In the genomic region with DNA sequence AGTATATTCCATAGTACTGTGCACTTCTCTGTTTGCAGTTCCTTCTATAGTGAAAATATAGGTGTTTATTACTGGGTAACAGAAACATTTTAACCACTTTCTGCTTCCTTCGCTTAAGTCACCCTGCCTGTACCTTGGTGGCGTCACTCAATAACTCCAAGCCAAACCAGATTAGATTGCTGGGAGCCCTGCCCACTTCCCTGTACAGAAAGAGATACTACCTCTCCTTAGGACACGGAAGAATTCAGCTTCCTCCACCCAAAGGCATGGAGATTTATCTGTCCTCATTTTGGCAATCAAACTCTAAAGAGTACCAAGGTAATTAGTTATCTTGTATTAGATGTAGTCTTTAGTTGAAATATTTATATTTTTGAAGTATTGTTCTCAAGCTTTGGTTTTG, we compare ENCODE assay signal across 24 mouse cellular contexts. TPM values are rescaled to one million over a fixed set of nuclear protein-coding genes. Genes with fewer than 3 reads are reported as not detected.
DNase-seq lines count a peak whose midpoint lies in the region; ATAC-seq and TF ChIP-seq lines count a peak whose summit lies in the region.
"Had no signal": no experiment of that assay in that cellular context is flagged by ENCODE, and none has a peak within 500 bp of the region (broad histone marks: within the 10 kb centered on the region; RNA-seq: fewer than 3 reads in every experiment).

No protein-coding gene starts in this region.

- no peaks in the 10 kb centered on the region for H3K36me3 ChIP-seq in heart, embryonic 11.5 days (ENCODE audit: control insufficient read depth, insufficient read depth, low read length)
- peaks cover 0 to 21% of the 10 kb centered on the region in 2 experiments; a peak in 2 of 4 replicates for H3K36me3 ChIP-seq in MEL (ENCODE audit: control insufficient read depth in 1 of 2, insufficient read depth in 2 of 2, low read length in 2 of 2)
- no peaks in the 10 kb centered on the region for H3K36me3 ChIP-seq in kidney, adult 2 months (ENCODE audit: control insufficient read depth, insufficient read depth, low read length)
- H3K36me3 ChIP-seq: G1E had no signal

- no peaks in the 10 kb centered on the region for H3K9me3 ChIP-seq in heart, embryonic 11.5 days (replicated peaks; ENCODE audit: control insufficient read depth, low read length)
- no peaks in the 10 kb centered on the region for H3K9me3 ChIP-seq in MEL (replicated peaks; ENCODE audit: insufficient read depth, low read length)
- H3K9me3 ChIP-seq: G1E had no signal

- no peak for TF ChIP-seq POLR2A in MEL (IDR thresholded peaks at IDR 0.05; ENCODE audit: control insufficient read depth in 1 of 2, insufficient read depth in 1 of 2, low read depth in 1 of 2, low read length in 2 of 2, poor library complexity in 1 of 2)
- TF ChIP-seq POLR2A in kidney, adult 2 months (IDR thresholded peaks at IDR 0.05; ENCODE audit: low read depth, low read length), result no peak

- peak; percentile 46 for DNase-seq in heart, adult 11 months
- peak; percentile 67 for DNase-seq in MEL (ENCODE audit: low read depth, low spot score)
- no peak for DNase-seq in kidney, adult 2 months
- DNase-seq: adrenal gland, adult 2 months; adrenal gland, adult 8-10 months; adrenal gland, postnatal 10 days; adrenal gland, postnatal 14 days; adrenal gland, postnatal 25 days; adrenal gland, postnatal 36 days; B cell, adult 2 months; cerebellum, adult 11 months; cerebellum, adult 11-12 months; cerebellum, adult 18-20 months; cerebellum, adult 2 months had no signal

- no peak overlapping the region for H3K4me3 ChIP-seq in heart, embryonic 11.5 days (ENCODE audit: low read depth, low read length)
- H3K4me3 ChIP-seq in MEL (ENCODE audit: control insufficient read depth in 1 of 2, insufficient read depth in 1 of 2, low read depth in 2 of 2, low read length in 2 of 2), result peak overlapping the region in 1 of 2 experiments; percentile 0; a peak in 1 of 4 replicates
- no peak overlapping the region for H3K4me3 ChIP-seq in kidney, adult 2 months (ENCODE audit: insufficient read depth, low read depth, low read length)

- no peaks in the 10 kb centered on the region for H3K27me3 ChIP-seq in heart, embryonic 11.5 days (ENCODE audit: control insufficient read depth, insufficient read depth, low read length)
- H3K27me3 ChIP-seq in MEL (ENCODE audit: control insufficient read depth in 1 of 2, insufficient read depth in 2 of 2, low read length in 2 of 2), result no peaks in the 10 kb centered on the region; a peak in 1 of 4 replicates
- H3K27me3 ChIP-seq in kidney, adult 2 months (replicated peaks; ENCODE audit: control insufficient read depth, insufficient read depth, low read length), result no peaks in the 10 kb centered on the region
- H3K27me3 ChIP-seq: CH12.LX had no signal

- H3K79me2 ChIP-seq in MEL (ENCODE audit: control insufficient read depth, insufficient read depth, low read length, poor library complexity), result peaks cover 19% of the 10 kb centered on the region

- H3K9ac ChIP-seq in heart, embryonic 11.5 days (ENCODE audit: low read depth, low read length), result no peak overlapping the region
- no peak overlapping the region for H3K9ac ChIP-seq in MEL (ENCODE audit: control insufficient read depth, low read depth, low read length, poor library complexity, severe bottlenecking)

- TF ChIP-seq RAD21 in MEL (IDR thresholded peaks at IDR 0.05; ENCODE audit: low read depth, low read length), result no peak

- 39% methylated on average over 3 of the region's 3 CpGs for WGBS in heart, embryonic 11.5 days (ENCODE audit: insufficient replicate concordance)
- 82% methylated on average over 3 of the region's 3 CpGs for WGBS in kidney, adult 2 months

- H3K4me2 ChIP-seq in heart, embryonic 11.5 days, result no peak overlapping the region

- no peak overlapping the region for H3K27ac ChIP-seq in heart, embryonic 11.5 days (ENCODE audit: low read depth, low read length)
- H3K27ac ChIP-seq in MEL (ENCODE audit: control insufficient read depth, low read depth, low read length), result no peak overlapping the region
- H3K27ac ChIP-seq in kidney, adult 2 months (ENCODE audit: insufficient read depth, low read depth, low read length), result no peak overlapping the region

- no peak for TF ChIP-seq CTCF in MEL (IDR thresholded peaks at IDR 0.05 in 2 of 3, conservative IDR thresholded peaks at IDR 0.05 in 1 of 3; ENCODE audit: control insufficient read depth in 1 of 3, insufficient read depth in 1 of 3, low read depth in 2 of 3, low read length in 3 of 3, poor library complexity in 1 of 3, severe bottlenecking in 1 of 3)
- no peak for TF ChIP-seq CTCF in kidney, adult 2 months (conservative IDR thresholded peaks at IDR 0.05; ENCODE audit: insufficient read depth, insufficient read length, low read depth, low read length)

- peaks cover 6% of the 10 kb centered on the region for H3K4me1 ChIP-seq in heart, embryonic 11.5 days (ENCODE audit: control insufficient read depth, insufficient read depth, low read length)
- peaks cover 2 to 16% of the 10 kb centered on the region in 2 experiments; a peak in 3 of 4 replicates for H3K4me1 ChIP-seq in MEL (ENCODE audit: control insufficient read depth in 1 of 2, insufficient read depth in 2 of 2, low read length in 2 of 2)
- H3K4me1 ChIP-seq in kidney, adult 2 months (ENCODE audit: control insufficient read depth, insufficient read depth, low read length), result peaks cover 3% of the 10 kb centered on the region; the same call in 1 of the 2 replicates

- TF ChIP-seq EP300 in MEL (IDR thresholded peaks at IDR 0.05; ENCODE audit: low read depth in 1 of 2, low read length in 2 of 2), result no peak; a peak in 2 of 4 replicates

- no peak for ATAC-seq in heart, embryonic 11.5 days (replicated peaks; ENCODE audit: insufficient number of reproducible peaks, low FRiP score, low TSS enrichment)
- ATAC-seq: activated CD4-positive, CD25-positive, alpha-beta regulatory T cell, adult 4 months; CD4-positive, CD25-positive, alpha-beta regulatory T cell, adult 4 months; Patski had no signal

TF ChIP-seq in MEL, 35 proteins besides CTCF, POLR2A, EP300 and RAD21:
- TF ChIP-seq ELF1 (IDR thresholded peaks at IDR 0.05; ENCODE audit: low read depth, low read length), result peak; percentile 66
- peak; percentile 59 for TF ChIP-seq GATA1 (IDR thresholded peaks at IDR 0.05; ENCODE audit: low read depth, low read length)
- peak; percentile 73 for TF ChIP-seq ETS1 (IDR thresholded peaks at IDR 0.05; ENCODE audit: low read depth, low read length)
- TF ChIP-seq SMC3 (IDR thresholded peaks at IDR 0.05; ENCODE audit: low read depth, low read length), result no peak

RNA-seq across cellular contexts. Expression of gene Myef2, which starts 3.3 kb away (rescaled TPM):
- 88.8 and 90.4 TPM in 2 replicates for polyA plus RNA-seq in heart, embryonic 11.5 days (2014; fragmentation: Nextera tagmentation; extraction: Ambion mirVana)
- 38.6 and 42.8 TPM in 2 replicates for total RNA-seq in MEL (2012; rRNA removed)
- 10 to 100 TPM in 1 of 2 experiments, not detected in 1; 84.4 TPM for polyA plus RNA-seq in MEL (2012; ENCODE audit: insufficient read depth in 1 of 2, insufficient read length in 2 of 2, low read depth in 1 of 2, low replicate concordance in 2 of 2, missing spikeins in 1 of 2)
- polyA plus RNA-seq in kidney, adult 2 months (2012; rRNA removed), result 3.4 and 3.9 TPM in 2 replicates
- total RNA-seq: CH12.LX had no signal

RNA-seq across cellular contexts. Expression of gene Ctxn2, which starts 9.7 kb away (rescaled TPM):
- not detected in 2 replicates for polyA plus RNA-seq in heart, embryonic 11.5 days (2014; fragmentation: Nextera tagmentation; extraction: Ambion mirVana)
- total RNA-seq in MEL (2012; rRNA removed), result not detected in 2 replicates
- polyA plus RNA-seq in MEL (2012; ENCODE audit: insufficient read depth in 1 of 2, insufficient read length in 2 of 2, low read depth in 1 of 2, low replicate concordance in 2 of 2, missing spikeins in 1 of 2), result not detected
- 0.13 TPM in 1 of 2 replicates, not detected in the other for polyA plus RNA-seq in kidney, adult 2 months (2012; rRNA removed)
- total RNA-seq: adrenal gland, adult 18-20 months; adrenal gland, adult 2 months; adrenal gland, postnatal 14 days; adrenal gland, postnatal 25 days; adrenal gland, postnatal 36 days; adrenal gland, postnatal 4 days; CH12.LX; ES-E14; G1E had no signal
- polyA plus RNA-seq: activated CD4-positive, CD25-positive, alpha-beta regulatory T cell, adult 4 months; adrenal gland, adult 2 months; C2C12; CD4-positive, CD25-positive, alpha-beta regulatory T cell, adult 4 months; G1E; Patski had no signal

RNA-seq across cellular contexts. Expression of gene Slc12a1, which starts 25.5 kb away (rescaled TPM):
- not detected in 2 replicates for polyA plus RNA-seq in heart, embryonic 11.5 days (2014; fragmentation: Nextera tagmentation; extraction: Ambion mirVana)
- not detected in 2 replicates for total RNA-seq in MEL (2012; rRNA removed)
- polyA plus RNA-seq in MEL (2012; ENCODE audit: insufficient read depth in 1 of 2, insufficient read length in 2 of 2, low read depth in 1 of 2, low replicate concordance in 2 of 2, missing spikeins in 1 of 2), result not detected
- 182 and 217 TPM in 2 replicates for polyA plus RNA-seq in kidney, adult 2 months (2012; rRNA removed)
- total RNA-seq: adrenal gland, adult 18-20 months; adrenal gland, adult 2 months; adrenal gland, adult 8-10 months; adrenal gland, postnatal 10 days; adrenal gland, postnatal 14 days; adrenal gland, postnatal 25 days; adrenal gland, postnatal 36 days had no signal
- polyA plus RNA-seq: adrenal gland, adult 2 months; C2C12; CD4-positive, CD25-positive, alpha-beta regulatory T cell, adult 4 months; G1E had no signal

RNA-seq across cellular contexts. Expression of gene Slc24a5, which starts 58.9 kb away (rescaled TPM):
- polyA plus RNA-seq in heart, embryonic 11.5 days (2014; fragmentation: Nextera tagmentation; extraction: Ambion mirVana), result 4.2 and 4.9 TPM in 2 replicates
- total RNA-seq in MEL (2012; rRNA removed), result 0.69 and 0.75 TPM in 2 replicates
- polyA plus RNA-seq in MEL (2012; ENCODE audit: insufficient read depth in 1 of 2, insufficient read length in 2 of 2, low read depth in 1 of 2, low replicate concordance in 2 of 2, missing spikeins in 1 of 2), result 1 to 10 TPM in 1 of 2 experiments, not detected in 1; 2.9 TPM
- polyA plus RNA-seq in kidney, adult 2 months (2012; rRNA removed), result 0.29 and 0.33 TPM in 2 replicates
- total RNA-seq: adrenal gland, adult 2 months; adrenal gland, postnatal 25 days; adrenal gland, postnatal 36 days; CH12.LX had no signal
- polyA plus RNA-seq: adrenal gland, adult 2 months; G1E had no signal

Comparison
In these comparisons a context has a peak if more than half of its experiments do, and no peak if none do; other contexts are left out.
1. RNA of gene Myef2, which starts 3.3 kb away (polyA plus RNA-seq): 88.8 to 90.4 TPM in heart, embryonic 11.5 days and 84.4 TPM in MEL; 3.4 to 3.9 TPM in kidney, adult 2 months; every median in the first group is over 10 times any median in the second.
2. RNA of gene Slc12a1, which starts 25.5 kb away (polyA plus RNA-seq): 182 to 217 TPM in kidney, adult 2 months; not detected in MEL and not detected in heart, embryonic 11.5 days; every median in the first group is over 100 times any median in the second.